Mouse (Mus musculus): ENCODE data around the gene Defa22.
"Not testable (repeated sequence)": the region's sequence is repeated elsewhere in the genome, so short reads cannot be mapped to it uniquely, and the experiment has no call there.

Defa22 gene

GRCm38 (mm10) chr8:21161977-21162376 lies at the start of gene Defa22:
Gene Defa22, plus strand, starts transcription at chr8:21162277.
- not testable (repeated sequence) for DNase-seq (ENCODE audit: low read depth, low spot score)

- not testable (repeated sequence) for DNase-seq (ENCODE audit: low read depth, low spot score)
Observed at GRCm38 (mm10) chr8:21134342-21134741, 27.7 kb upstream of the Defa22 start, which contains the start of gene Defa30. Gene Defa30, plus strand, starts transcription at chr8:21134642.

GRCm38 (mm10) chr8:21191314-21191713 lies 29.2 kb downstream of the Defa22 start, which contains the start of gene Defa31:
Gene Defa31, plus strand, starts transcription at chr8:21191614.
- not testable (repeated sequence) for DNase-seq (ENCODE audit: low read depth, low spot score)

- not testable (repeated sequence) for DNase-seq (ENCODE audit: low read depth, low spot score)
Observed at GRCm38 (mm10) chr8:21201261-21201660, 39.2 kb downstream of the Defa22 start, which contains the start of gene Gm15293. Gene Gm15293, plus strand, starts transcription at chr8:21201561.

Measured in skeletal muscle tissue, adult 2 months (tissue).